Mouse (Mus musculus) midbrain, embryonic 10.5 days (tissue): Measurements from ENCODE around the gene Raly. TPM values are rescaled to one million over a fixed set of nuclear protein-coding genes. Genes with fewer than 3 reads are reported as not detected.

Source experiments
- DNase-seq: peaks from one replicate; pipeline ENCODE4 v3.0.0-alpha.2; 2017; ENCODE audit warnings: low spot score
- H3K27ac ChIP-seq: fragments of 300-500 bp; sonication (generic); replicated peaks from 2 replicates; pipeline ENCODE4 v1.5.1; 2016; ENCODE audit warnings: mild to moderate bottlenecking
- H3K27me3 ChIP-seq: fragments of 300-500 bp; sonication (generic); 2 replicates; pipeline ENCODE4 v1.6.1; 2016; ENCODE audit warnings: low read depth, mild to moderate bottlenecking; ENCODE audit not compliant: poor library complexity, severe bottlenecking
- H3K36me3 ChIP-seq: fragments of 300-500 bp; sonication (generic); 2 replicates; pipeline ENCODE4 v1.6.1; 2016; ENCODE audit warnings: mild to moderate bottlenecking, moderate library complexity
- H3K4me1 ChIP-seq: fragments of 300-500 bp; sonication (generic); 2 replicates; pipeline ENCODE4 v1.6.1; 2016
- H3K4me3 ChIP-seq: fragments of 300-500 bp; sonication (generic); 2 replicates; pipeline ENCODE4 v1.5.1; 2016; ENCODE audit warnings: mild to moderate bottlenecking, moderate library complexity
- H3K9me3 ChIP-seq: fragments of 300-500 bp; sonication (generic); replicated peaks from 2 replicates; pipeline ENCODE4 v1.6.1; 2016; ENCODE audit warnings: mild to moderate bottlenecking
- WGBS: fragments of 180-500 bp; shearing (Covaris S2); methylation state at CpG from one replicate; pipeline ENCODE4 v1.1.7; 2016; 5-methylcytosine and 5-hydroxymethylcytosine counted together
- polyA plus RNA-seq: library from polyadenylated mRNA; unstranded; fragments of >200 nt; fragmentation: Nextera tagmentation; extraction: Ambion mirVana; gene quantifications from 2 replicates; pipeline ENCODE4 v1.2.1, GENCODE M21; 2016

Raly gene
- polyA plus RNA-seq: 48.3 and 50.1 TPM in 2 replicates

DNA sequence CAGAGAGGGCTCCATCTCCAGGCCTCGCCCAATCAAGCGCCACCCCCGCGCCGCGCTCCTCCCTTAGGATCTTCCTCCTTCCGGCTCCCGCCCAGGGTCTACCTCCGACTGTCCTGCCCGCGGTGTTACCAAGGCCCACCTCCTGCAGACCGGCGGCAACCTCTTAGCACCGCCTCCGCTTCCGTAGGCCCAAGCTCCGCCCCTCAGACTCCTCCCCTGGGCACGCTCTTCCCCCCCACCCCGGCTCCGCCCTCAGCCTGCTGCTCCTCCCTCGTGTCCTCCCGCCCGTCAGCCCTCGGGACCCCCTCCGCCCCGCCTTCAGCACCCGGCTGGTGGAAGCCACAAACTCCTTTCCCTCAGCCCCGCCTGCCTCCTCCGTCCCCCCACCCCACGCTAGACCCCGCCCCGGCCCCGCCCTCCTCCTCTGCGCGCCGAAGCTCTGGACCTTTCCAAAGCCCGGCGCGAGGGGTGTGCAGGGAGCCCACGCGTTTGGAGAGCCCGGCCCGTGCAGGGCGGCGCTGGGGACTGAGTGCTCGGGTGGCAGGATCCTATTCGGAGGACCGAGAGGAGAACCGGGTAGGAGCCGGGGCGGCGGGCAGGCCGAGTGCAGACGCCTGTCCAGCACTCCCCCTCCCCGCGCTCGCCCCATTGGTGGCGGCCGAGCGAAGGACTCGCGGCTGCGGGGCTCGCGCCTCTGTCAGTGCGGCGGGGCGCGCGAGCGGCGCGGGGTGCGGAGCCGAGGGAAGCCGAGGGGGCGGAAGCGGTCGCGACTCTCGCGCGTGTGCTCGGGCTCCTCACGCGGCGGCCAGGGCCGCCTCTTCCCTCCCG, at the start of gene Raly, which contains the start of gene a:
TSS of gene Raly (plus strand) at position 441 of the 828 bp plus-strand sequence.
TSS of gene a (plus strand) at position 747 of the 828 bp plus-strand sequence.
- peak within 1 kb of the TSS; percentile 98 for H3K4me3 ChIP-seq
- H3K36me3 ChIP-seq: peaks cover 4% of the 10 kb centered on the region; the same call in 1 of the 2 replicates
- no peaks in the 10 kb centered on the region for H3K9me3 ChIP-seq
- DNase-seq: peak; percentile 100
- H3K4me1 ChIP-seq: peaks cover 64% of the 10 kb centered on the region
- peak within 1 kb of the TSS; percentile 99 for H3K27ac ChIP-seq
- no peaks in the 10 kb centered on the region for H3K27me3 ChIP-seq
- WGBS: under 1% methylated on average over 89 of the region's 89 CpGs

- H3K9me3 ChIP-seq: no peaks in the 10 kb centered on the region
- 75% methylated on average over 10 of the region's 10 CpGs for WGBS
- no peak for DNase-seq
Measured at GRCm38 (mm10) chr2:154742911-154743819, 47.7 kb upstream of the Raly start.

DNA sequence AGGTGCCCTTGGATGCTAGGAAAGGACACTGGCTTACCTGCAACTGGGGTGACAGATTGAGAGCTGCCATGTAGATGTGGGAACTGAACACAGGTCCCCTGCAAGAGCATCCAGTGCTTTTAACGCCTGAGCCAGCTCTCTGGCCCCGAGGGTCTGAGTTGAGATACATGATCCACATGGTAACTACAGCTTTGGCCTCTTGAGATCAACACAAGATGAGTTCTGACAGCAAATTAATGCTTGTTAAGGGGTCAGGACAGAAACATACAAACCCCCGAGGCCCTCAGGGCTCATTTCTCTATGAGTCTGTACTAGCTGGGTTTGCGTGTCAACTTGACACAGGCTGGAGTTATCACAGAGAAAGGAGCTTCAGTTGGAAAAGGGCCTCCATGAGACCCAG, 47.0 kb upstream of the Raly start:
- Histone ChIP-seq H3K27me3 (no peaks in the 10 kb centered on the region), H3K27ac (no peak overlapping the region), H3K4me3 (no peak overlapping the region), H3K4me1 (0 out of 2 replicates have a peak, but pooled peaks cover 3% of the 10 kb centered on the region), H3K36me3 (no peaks in the 10 kb centered on the region), H3K9me3 (no peaks in the 10 kb centered on the region)
- whole genome bisulfite sequencing: 77% methylated on average over 4 of the region's 4 CpGs
- DNase-seq: no peak

More at GRCm38 (mm10) chr2:154742911-154743819, 47.7 kb upstream of the Raly start:
- H3K27me3 ChIP-seq: no peaks in the 10 kb centered on the region
- H3K36me3 ChIP-seq: no peaks in the 10 kb centered on the region
- 0 out of 2 replicates have a peak, but pooled peaks cover 3% of the 10 kb centered on the region for H3K4me1 ChIP-seq
- H3K27ac ChIP-seq: no peak overlapping the region
- no peak overlapping the region for H3K4me3 ChIP-seq

- H3K27me3 ChIP-seq: no peaks in the 10 kb centered on the region
- 86% methylated on average over 2 of the region's 2 CpGs for WGBS
- no peak overlapping the region for H3K4me3 ChIP-seq
- no peaks in the 10 kb centered on the region for H3K9me3 ChIP-seq
- no peaks in the 10 kb centered on the region for H3K36me3 ChIP-seq
- H3K4me1 ChIP-seq: 0 out of 2 replicates have a peak, but pooled peaks cover under 1% of the 10 kb centered on the region
- no peak for DNase-seq
- no peak overlapping the region for H3K27ac ChIP-seq
Measured at GRCm38 (mm10) chr2:154748383-154748782, 42.5 kb upstream of the Raly start.

DNA sequence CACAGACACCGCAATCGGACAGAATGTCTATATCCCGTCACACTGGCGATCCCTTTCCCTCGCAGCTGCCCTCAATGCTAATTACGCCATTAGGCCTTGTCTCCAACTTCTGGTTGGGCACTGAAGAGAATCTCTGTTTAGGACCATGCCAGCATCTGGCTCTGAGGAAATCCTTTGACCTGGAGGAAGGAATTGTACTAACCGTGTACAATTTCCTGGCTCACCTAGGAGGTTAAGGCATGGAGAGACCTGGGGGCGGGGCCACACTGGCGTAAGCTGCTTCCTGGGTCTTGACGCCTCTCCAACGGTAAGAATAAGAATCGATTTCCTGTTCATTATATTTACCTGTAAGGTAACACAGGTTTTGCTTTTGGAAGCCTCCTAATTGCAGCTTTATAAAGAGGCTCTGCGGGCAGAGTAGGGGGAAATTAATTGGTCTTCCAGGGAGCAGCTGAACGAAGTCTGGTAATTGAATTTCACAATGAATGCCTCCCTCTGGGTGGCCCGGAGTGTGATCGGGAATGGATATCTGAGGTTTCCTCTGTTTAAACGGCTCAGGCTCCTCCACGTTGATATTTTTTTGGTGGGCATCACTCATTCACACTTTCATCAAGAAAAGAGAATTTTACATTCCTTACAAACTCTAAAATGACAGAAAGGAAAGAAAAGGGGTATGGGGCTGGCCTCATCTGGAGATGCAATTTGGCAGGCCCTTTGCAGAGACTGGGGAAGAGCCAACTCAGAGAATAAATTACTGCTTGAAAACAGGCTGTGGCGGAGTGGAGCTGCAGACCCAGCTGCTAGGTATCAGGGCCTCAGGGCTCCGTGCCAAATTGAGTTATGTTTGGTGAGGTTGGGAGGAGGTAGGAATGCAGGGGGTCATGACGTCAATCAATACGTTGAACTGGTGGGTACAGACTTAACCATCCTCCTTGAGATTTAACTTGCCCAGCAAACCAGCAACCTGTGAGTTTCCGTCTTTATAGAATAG, 41.6 kb upstream of the Raly start:
- no peak for DNase-seq

DNA sequence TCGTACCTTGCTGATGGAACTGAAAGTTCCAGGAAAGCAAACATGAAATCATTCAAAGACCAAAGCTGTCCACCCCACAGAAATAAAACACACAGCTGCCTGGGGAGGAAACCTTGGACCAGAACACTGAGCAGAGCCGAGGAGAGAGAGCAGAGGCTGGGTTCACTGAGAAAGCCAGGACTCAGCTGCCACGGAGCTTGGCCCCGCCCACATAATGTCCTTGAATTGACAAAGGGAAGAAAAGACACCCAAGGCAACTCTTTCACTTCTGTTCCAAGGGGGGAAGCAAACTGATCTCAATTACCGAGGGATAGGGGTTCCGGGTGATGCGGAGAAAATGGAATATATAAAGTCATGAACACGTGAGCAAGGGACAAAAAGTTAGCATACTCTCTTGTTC, 39.0 kb upstream of the Raly start:
- WGBS: 60% methylated on average over 8 of the region's 8 CpGs
- Histone ChIP-seq H3K4me1 (no peaks in the 10 kb centered on the region), H3K9me3 (no peaks in the 10 kb centered on the region), H3K4me3 (no peak overlapping the region), H3K27ac (0 out of 2 replicates have a peak overlapping the region, but pooled peaks have one; percentile 13), H3K27me3 (no peaks in the 10 kb centered on the region), H3K36me3 (no peaks in the 10 kb centered on the region)
- DNase-seq: no peak

More for the DNA sequence above, 41.6 kb upstream of the Raly start:
- H3K9me3 ChIP-seq: no peaks in the 10 kb centered on the region
- 72% methylated on average over 23 of the region's 23 CpGs for WGBS
- H3K36me3 ChIP-seq: no peaks in the 10 kb centered on the region
- no peak overlapping the region for H3K27ac ChIP-seq
- no peak overlapping the region for H3K4me3 ChIP-seq
- no peaks in the 10 kb centered on the region for H3K27me3 ChIP-seq
- H3K4me1 ChIP-seq: no peaks in the 10 kb centered on the region

- no peaks in the 10 kb centered on the region for H3K4me1 ChIP-seq
- no peak overlapping the region for H3K27ac ChIP-seq
- H3K27me3 ChIP-seq: no peaks in the 10 kb centered on the region
- no peak overlapping the region for H3K4me3 ChIP-seq
- no peak for DNase-seq
- H3K9me3 ChIP-seq: no peaks in the 10 kb centered on the region
- no peaks in the 10 kb centered on the region for H3K36me3 ChIP-seq
- WGBS: 89% methylated on average over 2 of the region's 2 CpGs
Measured at GRCm38 (mm10) chr2:154754068-154754560, 36.8 kb upstream of the Raly start.

DNA sequence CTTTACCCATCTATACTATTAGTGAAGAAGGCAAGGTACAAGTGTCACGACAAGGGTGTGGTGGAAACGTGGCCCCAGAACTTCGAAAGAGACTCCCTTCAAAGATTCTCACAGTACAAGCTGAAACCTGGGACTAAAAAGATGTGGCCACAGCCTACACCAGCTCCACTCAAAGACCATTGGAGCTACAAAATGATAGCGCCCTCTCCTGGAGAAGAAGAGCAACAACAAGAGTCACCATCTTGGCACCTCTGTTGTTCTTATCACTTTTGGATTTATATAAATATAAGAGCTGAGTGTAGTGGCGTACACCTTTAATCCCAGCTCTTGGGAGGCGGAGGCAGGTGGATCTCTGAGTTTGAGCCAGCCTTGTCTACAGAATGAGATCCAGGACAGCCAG, 35.1 kb upstream of the Raly start:
- WGBS: 52% methylated on average over 6 of the region's 6 CpGs
- Histone ChIP-seq H3K36me3 (no peaks in the 10 kb centered on the region), H3K4me1 (no peaks in the 10 kb centered on the region), H3K9me3 (no peaks in the 10 kb centered on the region; the same call in 1 of the 2 replicates), H3K4me3 (no peak overlapping the region), H3K27me3 (no peaks in the 10 kb centered on the region), H3K27ac (no peak overlapping the region)
- DNase-seq: no peak

GRCm38 (mm10) chr2:154757691-154758090, 33.2 kb upstream of the Raly start:
- H3K4me1 ChIP-seq: no peaks in the 10 kb centered on the region
- no peaks in the 10 kb centered on the region for H3K36me3 ChIP-seq
- no peaks in the 10 kb centered on the region for H3K27me3 ChIP-seq
- no peak overlapping the region for H3K4me3 ChIP-seq
- no peak overlapping the region for H3K27ac ChIP-seq
- DNase-seq: no peak
- no peaks in the 10 kb centered on the region; the same call in 1 of the 2 replicates for H3K9me3 ChIP-seq
- 90% methylated on average over 5 of the region's 5 CpGs for WGBS

GRCm38 (mm10) chr2:154758454-154758853, 32.4 kb upstream of the Raly start:
- DNase-seq: no peak
- H3K9me3 ChIP-seq: no peaks in the 10 kb centered on the region; the same call in 1 of the 2 replicates
- 83% methylated on average over 1 of the region's 1 CpGs for WGBS
- H3K27me3 ChIP-seq: no peaks in the 10 kb centered on the region
- H3K4me3 ChIP-seq: no peak overlapping the region
- H3K4me1 ChIP-seq: no peaks in the 10 kb centered on the region
- H3K36me3 ChIP-seq: no peaks in the 10 kb centered on the region
- H3K27ac ChIP-seq: no peak overlapping the region

GRCm38 (mm10) chr2:154763226-154763625, 27.7 kb upstream of the Raly start:
- H3K4me3 ChIP-seq: no peak overlapping the region
- no peaks in the 10 kb centered on the region for H3K27me3 ChIP-seq
- H3K4me1 ChIP-seq: no peaks in the 10 kb centered on the region
- DNase-seq: no peak
- 0 out of 2 replicates have a peak overlapping the region, but pooled peaks have one; percentile 3 for H3K27ac ChIP-seq
- 92% methylated on average over 3 of the region's 3 CpGs for WGBS
- no peaks in the 10 kb centered on the region; the same call in 1 of the 2 replicates for H3K9me3 ChIP-seq
- H3K36me3 ChIP-seq: no peaks in the 10 kb centered on the region
